Mouse (Mus musculus): ENCODE data around the gene Fgf13.

DNA sequence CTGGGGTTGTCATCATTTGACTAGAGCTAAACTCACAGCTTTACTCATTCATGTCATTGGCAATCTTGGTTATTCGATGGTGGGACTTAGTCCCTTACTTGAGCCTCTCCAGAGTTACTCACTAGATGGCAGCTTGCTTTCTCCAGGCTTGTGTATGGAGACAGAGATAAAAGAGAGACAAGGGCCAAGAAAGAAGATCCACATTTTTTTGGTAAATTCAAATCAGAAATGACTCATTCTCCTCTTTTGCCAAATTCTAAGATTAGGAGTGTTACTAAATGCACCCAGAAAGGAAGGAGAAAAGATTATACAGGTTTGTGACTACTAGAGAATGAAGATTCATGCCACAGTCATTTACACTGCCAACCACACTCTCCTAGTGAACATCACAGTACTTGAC is 532.9 kb downstream of the Fgf13 start:
- TF ChIP-seq CTCF (IDR thresholded peaks at IDR 0.05; ENCODE audit: control insufficient read depth, insufficient read depth, insufficient read length), result no peak
- TF ChIP-seq MAX (IDR thresholded peaks at IDR 0.05), result no peak
- no peak for TF ChIP-seq USF1 (IDR thresholded peaks at IDR 0.05; ENCODE audit: low read depth)

Data from C2C12 (cell line).